Mouse (Mus musculus) heart, embryonic 14.5 days (tissue): ENCODE results near the gene Txndc12. TPM values are rescaled to one million over a fixed set of nuclear protein-coding genes. Genes with fewer than 3 reads are reported as not detected.

Source experiments
- ATAC-seq: fragments of 200-750 bp; cut with Nextera tagmentation; 2 replicates; pipeline ENCODE4 v1.8.0; 2017; ENCODE audit warnings: low read depth, moderate TSS enrichment; ENCODE audit not compliant: insufficient number of reproducible peaks, insufficient read depth, low FRiP score
- H3K27ac ChIP-seq, 2 experiments: fragments of 200-500 bp in 1 of 2; fragments of 300-500 bp in 1 of 2; sonication (generic) in 1 of 2; replicated peaks in 1 of 2; 2 replicates each; pipeline ENCODE4 v1.5.1; 2012 to 2014; ENCODE audit warnings: low read depth in 2 of 2, low read length in 2 of 2, control low read depth in 1 of 2, mild to moderate bottlenecking in 1 of 2, mixed read lengths in 1 of 2; ENCODE audit not compliant: control insufficient read depth in 1 of 2, insufficient read depth in 1 of 2
- H3K27me3 ChIP-seq: fragments of 300-500 bp; sonication (generic); 2 replicates; pipeline ENCODE4 v1.6.1; 2014; ENCODE audit warnings: mild to moderate bottlenecking, low read length, control low read depth; ENCODE audit not compliant: control insufficient read depth, insufficient read depth
- H3K36me3 ChIP-seq: fragments of 300-500 bp; sonication (generic); 2 replicates; pipeline ENCODE4 v1.6.1; 2014; ENCODE audit warnings: mild to moderate bottlenecking, control low read depth, low read length, mixed read lengths; ENCODE audit not compliant: control insufficient read depth, insufficient read depth
- H3K4me1 ChIP-seq, 2 experiments: fragments of 200-500 bp in 1 of 2; fragments of 300-500 bp in 1 of 2; sonication (generic) in 1 of 2; 2 replicates each; pipeline ENCODE4 v1.6.1; 2012 to 2014; ENCODE audit warnings: low read length in 2 of 2, control low read depth in 1 of 2, mixed read lengths in 1 of 2; ENCODE audit not compliant: control insufficient read depth in 2 of 2, insufficient read depth in 2 of 2
- H3K4me2 ChIP-seq: fragments of 300-500 bp; sonication (generic); 2 replicates; pipeline ENCODE4 v1.6.1; 2014; ENCODE audit warnings: mild to moderate bottlenecking, low read length
- H3K4me3 ChIP-seq, 2 experiments: fragments of 200-500 bp in 1 of 2; fragments of 300-500 bp in 1 of 2; sonication (generic) in 1 of 2; 2 replicates each; pipeline ENCODE4 v1.5.1; 2012 to 2014; ENCODE audit warnings: low read length in 2 of 2, mild to moderate bottlenecking in 2 of 2, control low read depth in 1 of 2, low read depth in 1 of 2, moderate library complexity in 1 of 2; ENCODE audit not compliant: control insufficient read depth in 1 of 2, insufficient read depth in 1 of 2
- H3K9ac ChIP-seq: fragments of 300-500 bp; sonication (generic); 2 replicates; pipeline ENCODE4 v1.6.1; 2014; ENCODE audit warnings: mild to moderate bottlenecking, low read length
- H3K9me3 ChIP-seq: fragments of 300-500 bp; sonication (generic); 2 replicates; pipeline ENCODE4 v1.6.1; 2016; ENCODE audit warnings: low read length, control low read depth; ENCODE audit not compliant: control insufficient read depth
- WGBS: fragments of 180-500 bp; shearing (Covaris S2); extraction: QIAGEN DNeasy Blood & Tissue Kit; methylation state at CpG from one replicate; pipeline ENCODE4 v1.1.7; 2014; 5-methylcytosine and 5-hydroxymethylcytosine counted together
- polyA plus RNA-seq: library from polyadenylated mRNA; unstranded; fragments of >200 nt; fragmentation: Nextera tagmentation; extraction: Ambion mirVana; gene quantifications from 2 replicates; pipeline ENCODE4 v1.2.1, GENCODE M21; 2014

The Txndc12 gene
- polyA plus RNA-seq = 128 and 130 TPM in 2 replicates

- ATAC-seq = peak; percentile 76
- WGBS = under 1% methylated on average over 34 of the region's 34 CpGs
- H3K27ac ChIP-seq = peak within 1 kb of the TSS; percentile 99 to 100
- H3K4me1 ChIP-seq = peaks cover 11 to 49% of the 10 kb centered on the region in 2 experiments
- H3K4me2 ChIP-seq = peak within 1 kb of the TSS; percentile 79
- H3K9me3 ChIP-seq = no peaks in the 10 kb centered on the region
- peak within 1 kb of the TSS; percentile 97 to 100 for H3K4me3 ChIP-seq
- H3K9ac ChIP-seq = peak within 1 kb of the TSS; percentile 98
- no peaks in the 10 kb centered on the region for H3K27me3 ChIP-seq
- peaks cover 11% of the 10 kb centered on the region for H3K36me3 ChIP-seq
Measured at GRCm38 (mm10) chr4:108834115-108834970, at the start of gene Txndc12. Gene Txndc12, plus strand, starts transcription at chr4:108834601.

- Histone ChIP-seq H3K4me1 (no peaks in the 10 kb centered on the region), H3K9ac (no peak overlapping the region), H3K9me3 (no peaks in the 10 kb centered on the region), H3K27me3 (no peaks in the 10 kb centered on the region), H3K4me2 (no peak overlapping the region), H3K36me3 (no peaks in the 10 kb centered on the region), H3K27ac (no peak overlapping the region), H3K4me3 (no peak overlapping the region)
- ATAC-seq = no peak
- WGBS = 57% methylated on average over 6 of the region's 6 CpGs
Measured at GRCm38 (mm10) chr4:108789258-108789936, 45.0 kb upstream of the Txndc12 start.

DNA sequence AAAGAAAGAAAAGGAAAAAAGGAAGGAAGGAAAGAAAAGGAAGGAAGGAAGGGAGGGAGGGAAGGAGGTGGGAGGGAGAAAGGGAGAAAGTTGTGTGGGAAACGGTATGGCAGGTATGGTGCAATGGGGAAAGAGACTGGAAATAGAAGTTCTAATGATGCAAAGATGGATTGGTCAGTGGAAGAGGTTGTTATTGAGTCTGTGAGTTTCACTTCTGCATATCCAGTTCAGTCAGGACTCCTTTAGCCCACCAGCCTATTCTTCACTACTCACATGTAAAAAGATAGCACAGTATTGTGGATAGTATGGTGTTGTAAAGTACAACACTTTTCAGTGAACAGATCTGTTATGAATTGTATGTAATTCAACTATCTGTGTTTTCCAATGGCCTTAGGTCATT lies 43.9 kb upstream of the Txndc12 start:
- Histone ChIP-seq H3K4me1 (no peaks in the 10 kb centered on the region), H3K27ac (no peak overlapping the region), H3K9ac (no peak overlapping the region), H3K36me3 (no peaks in the 10 kb centered on the region), H3K27me3 (no peaks in the 10 kb centered on the region), H3K4me2 (no peak overlapping the region), H3K4me3 (no peak overlapping the region), H3K9me3 (no peaks in the 10 kb centered on the region)
- WGBS = 75% methylated on average over 1 of the region's 1 CpGs
- no peak for ATAC-seq

DNA sequence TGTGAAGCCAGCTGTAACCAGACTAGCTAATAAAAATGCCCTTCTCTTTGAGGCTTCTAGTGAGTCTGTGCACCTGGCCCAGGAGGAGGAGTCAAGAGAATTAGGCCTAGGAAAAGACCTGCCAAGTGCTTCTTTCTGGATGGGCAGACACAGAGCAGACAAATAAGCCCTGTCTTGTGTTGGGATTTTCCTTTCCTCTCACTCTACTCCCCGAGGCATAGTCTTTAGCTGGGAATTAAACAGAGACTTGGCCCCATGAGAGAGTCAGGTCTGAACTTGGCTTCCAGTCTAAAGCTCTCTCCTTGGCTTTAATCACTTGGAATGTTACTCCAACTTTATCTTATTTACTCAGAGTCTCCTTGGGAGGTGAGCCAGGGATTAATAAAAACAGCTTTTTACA lies 40.5 kb upstream of the Txndc12 start:
- H3K27me3 ChIP-seq = no peaks in the 10 kb centered on the region
- H3K4me1 ChIP-seq = peaks cover 0 to 4% of the 10 kb centered on the region in 2 experiments; a peak in 2 of 4 replicates
- no peak overlapping the region for H3K9ac ChIP-seq
- ATAC-seq = no peak
- no peak overlapping the region for H3K4me3 ChIP-seq
- no peak overlapping the region for H3K27ac ChIP-seq
- H3K4me2 ChIP-seq = no peak overlapping the region
- H3K36me3 ChIP-seq = no peaks in the 10 kb centered on the region
- WGBS = 57% methylated on average over 1 of the region's 1 CpGs
- no peaks in the 10 kb centered on the region for H3K9me3 ChIP-seq

GRCm38 (mm10) chr4:108796701-108797100 lies 37.7 kb upstream of the Txndc12 start:
- H3K4me3 ChIP-seq = no peak overlapping the region
- whole genome bisulfite sequencing = 25% methylated on average over 4 of the region's 4 CpGs
- H3K36me3 ChIP-seq = no peaks in the 10 kb centered on the region
- no peak overlapping the region for H3K9ac ChIP-seq
- H3K27me3 ChIP-seq = no peaks in the 10 kb centered on the region
- no peak overlapping the region for H3K27ac ChIP-seq
- H3K9me3 ChIP-seq = no peaks in the 10 kb centered on the region
- H3K4me2 ChIP-seq = no peak overlapping the region
- peaks cover 0 to 4% of the 10 kb centered on the region in 2 experiments; a peak in 2 of 4 replicates for H3K4me1 ChIP-seq
- no peak for ATAC-seq

- H3K4me3 ChIP-seq = no peak overlapping the region
- no peak for ATAC-seq
- no peak overlapping the region for H3K4me2 ChIP-seq
- 49% methylated on average over 2 of the region's 2 CpGs for WGBS
- H3K9me3 ChIP-seq = no peaks in the 10 kb centered on the region
- no peak overlapping the region for H3K27ac ChIP-seq
- no peak overlapping the region for H3K9ac ChIP-seq
- H3K36me3 ChIP-seq = no peaks in the 10 kb centered on the region
- H3K27me3 ChIP-seq = no peaks in the 10 kb centered on the region
- H3K4me1 ChIP-seq = peaks cover 0 to 7% of the 10 kb centered on the region in 2 experiments; a peak in 2 of 4 replicates
Measured at GRCm38 (mm10) chr4:108798083-108798830, 36.1 kb upstream of the Txndc12 start.

DNA sequence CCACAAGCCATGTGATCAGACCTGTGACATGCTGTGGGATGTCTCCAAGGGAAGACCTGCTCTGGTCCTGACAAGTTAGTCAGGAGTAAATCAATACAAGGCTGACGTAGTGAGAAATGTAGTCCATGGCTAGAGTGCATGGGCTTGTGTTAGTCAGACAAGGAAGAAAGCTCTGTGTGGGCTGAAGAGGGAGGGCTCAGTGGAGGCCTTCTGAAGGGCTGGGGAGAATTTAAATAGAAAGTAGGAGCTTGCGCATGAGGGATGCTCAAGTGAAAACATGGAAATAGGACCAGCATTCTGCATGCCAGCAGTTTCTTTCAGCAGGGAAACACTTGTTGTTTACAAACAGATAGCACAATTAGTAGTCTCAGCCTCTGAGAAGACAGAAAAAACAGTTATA lies 30.9 kb upstream of the Txndc12 start:
- Histone ChIP-seq H3K36me3 (no peaks in the 10 kb centered on the region), H3K4me1 (peaks cover 0 to 3% of the 10 kb centered on the region in 2 experiments; a peak in 1 of 4 replicates), H3K9ac (no peak overlapping the region), H3K9me3 (no peaks in the 10 kb centered on the region), H3K27me3 (no peaks in the 10 kb centered on the region), H3K4me3 (no peak overlapping the region), H3K4me2 (no peak overlapping the region), H3K27ac (no peak overlapping the region)
- ATAC-seq = no peak
- 79% methylated on average over 2 of the region's 2 CpGs for WGBS
